Mouse (Mus musculus): ENCODE data around the gene Gm28042. TPM values are rescaled to one million over a fixed set of nuclear protein-coding genes. Genes with fewer than 3 reads are reported as not detected.

The Gm28042 gene
- polyA plus RNA-seq, 1 experiment: 5.3 TPM

DNA sequence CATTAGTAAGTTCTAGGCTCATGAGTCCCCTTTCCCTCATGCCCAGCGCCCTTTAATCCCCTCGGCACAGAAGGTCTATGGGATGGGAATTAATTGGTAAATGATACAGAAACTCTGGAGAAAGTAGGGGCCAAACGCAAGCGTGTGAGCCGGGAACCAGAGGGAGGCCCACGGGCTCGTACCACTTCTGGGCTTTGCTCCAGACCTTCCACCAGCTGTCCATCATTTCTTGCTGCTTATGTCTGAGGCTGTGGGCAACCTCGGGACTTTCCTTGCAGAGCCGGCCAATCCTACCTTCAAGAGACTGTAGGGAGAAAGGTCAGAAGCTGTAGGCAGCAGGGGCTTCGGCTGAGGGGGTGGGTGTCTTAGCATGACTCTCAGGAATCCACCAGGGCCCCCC lies 28.6 kb downstream of the Gm28042 start:
- DNase-seq (ENCODE audit: low read depth in 1 of 2, low spot score in 2 of 2): no peak
- WGBS: 83% methylated on average over 10 of the region's 10 CpGs
- Histone ChIP-seq H3K4me3 (ENCODE audit: extremely low read depth, insufficient read depth, insufficient read length) (no peak overlapping the region), H3K27ac (ENCODE audit: insufficient read depth, low read length) (no peak overlapping the region), H3K4me1 (ENCODE audit: control insufficient read depth, insufficient read depth, insufficient read length) (no peaks in the 10 kb centered on the region), H3K27me3 (ENCODE audit: control insufficient read depth, insufficient read depth, low read length) (no peaks in the 10 kb centered on the region), H3K36me3 (ENCODE audit: control insufficient read depth, insufficient read depth, low read length) (no peaks in the 10 kb centered on the region)
- TF ChIP-seq CTCF (IDR thresholded peaks at IDR 0.05; ENCODE audit: extremely low read depth, insufficient read depth, insufficient read length, insufficient replicate concordance): no peak
- no peak for TF ChIP-seq POLR2A (IDR thresholded peaks at IDR 0.05; ENCODE audit: low read depth, low read length)

DNA sequence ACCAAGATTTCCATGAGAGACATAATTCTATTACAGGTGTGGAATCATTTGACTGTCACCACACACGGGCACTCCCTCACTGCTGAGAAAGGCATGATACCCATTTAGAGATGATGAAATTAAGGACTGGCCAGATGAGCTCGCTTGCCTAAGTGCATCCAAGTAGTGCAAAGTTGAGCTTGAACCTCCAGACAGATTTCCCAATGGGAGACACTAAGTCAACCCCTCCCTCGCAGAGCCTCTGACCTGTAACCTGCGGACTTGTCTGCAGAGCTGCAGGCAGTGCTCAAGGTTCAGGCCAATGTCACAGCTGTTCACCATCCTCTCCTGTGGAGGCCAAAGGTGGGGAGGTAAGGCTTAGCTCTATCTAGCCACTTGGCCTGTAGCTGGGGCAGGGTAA lies 31.5 kb downstream of the Gm28042 start:
- Histone ChIP-seq H3K27ac (ENCODE audit: insufficient read depth, low read length) (no peak overlapping the region), H3K27me3 (ENCODE audit: control insufficient read depth, insufficient read depth, low read length) (no peaks in the 10 kb centered on the region), H3K4me1 (ENCODE audit: control insufficient read depth, insufficient read depth, insufficient read length) (no peaks in the 10 kb centered on the region), H3K36me3 (ENCODE audit: control insufficient read depth, insufficient read depth, low read length) (no peaks in the 10 kb centered on the region), H3K4me3 (ENCODE audit: extremely low read depth, insufficient read depth, insufficient read length) (no peak overlapping the region)
- no peak for TF ChIP-seq CTCF (IDR thresholded peaks at IDR 0.05; ENCODE audit: extremely low read depth, insufficient read depth, insufficient read length, insufficient replicate concordance)
- no peak for TF ChIP-seq POLR2A (IDR thresholded peaks at IDR 0.05; ENCODE audit: low read depth, low read length)
- WGBS: 87% methylated on average over 4 of the region's 4 CpGs
- no peak for DNase-seq (ENCODE audit: low read depth in 1 of 2, low spot score in 2 of 2)

DNA sequence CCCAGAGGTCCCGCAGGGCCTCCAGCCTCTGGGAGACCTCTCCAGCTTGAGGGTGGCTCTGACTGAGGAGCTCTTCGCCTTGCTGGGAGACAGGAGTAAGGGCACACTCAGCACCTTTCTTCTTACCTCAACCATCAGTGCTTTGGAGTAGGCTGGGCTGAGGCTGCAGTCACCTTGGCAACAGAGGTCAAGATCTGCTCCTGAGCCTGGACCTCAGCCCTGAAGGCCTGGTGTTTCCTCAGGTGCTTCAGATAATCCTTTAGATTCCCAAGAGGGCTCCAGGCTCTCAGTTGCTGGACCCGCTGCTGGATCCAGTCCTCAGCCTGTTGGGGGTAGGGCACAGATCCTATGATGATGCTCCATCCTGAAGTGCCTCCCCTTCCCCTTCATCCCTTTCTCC lies 32.2 kb downstream of the Gm28042 start:
- Histone ChIP-seq H3K36me3 (ENCODE audit: control insufficient read depth, insufficient read depth, low read length) (no peaks in the 10 kb centered on the region), H3K27me3 (ENCODE audit: control insufficient read depth, insufficient read depth, low read length) (no peaks in the 10 kb centered on the region), H3K4me3 (ENCODE audit: extremely low read depth, insufficient read depth, insufficient read length) (no peak overlapping the region), H3K4me1 (ENCODE audit: control insufficient read depth, insufficient read depth, insufficient read length) (no peaks in the 10 kb centered on the region), H3K27ac (ENCODE audit: insufficient read depth, low read length) (no peak overlapping the region)
- 89% methylated on average over 3 of the region's 3 CpGs for WGBS
- TF ChIP-seq CTCF (IDR thresholded peaks at IDR 0.05; ENCODE audit: extremely low read depth, insufficient read depth, insufficient read length, insufficient replicate concordance): no peak
- DNase-seq (ENCODE audit: low read depth in 1 of 2, low spot score in 2 of 2): no peak

DNA sequence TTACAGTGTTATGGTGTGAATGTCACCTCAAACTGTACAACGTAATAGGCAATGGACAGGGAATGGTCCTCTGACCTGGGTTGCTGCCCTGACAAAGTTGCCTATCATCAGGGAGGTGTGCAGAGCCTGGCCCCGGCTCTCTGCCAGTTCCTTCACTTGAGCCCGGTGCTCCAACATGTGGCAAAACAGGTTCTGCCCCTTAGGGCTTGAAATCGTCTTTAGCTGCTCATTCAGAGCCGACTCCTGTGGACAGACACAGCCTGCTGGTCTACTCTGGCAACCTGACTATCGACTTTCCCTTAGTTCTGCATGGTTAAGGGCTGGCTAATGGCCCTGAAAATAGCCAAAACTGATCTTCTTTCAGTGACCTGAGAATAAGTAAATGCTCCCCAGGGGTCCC lies 32.9 kb downstream of the Gm28042 start:
- 83% methylated on average over 6 of the region's 6 CpGs for WGBS
- Histone ChIP-seq H3K4me1 (ENCODE audit: control insufficient read depth, insufficient read depth, insufficient read length) (no peaks in the 10 kb centered on the region), H3K27me3 (ENCODE audit: control insufficient read depth, insufficient read depth, low read length) (no peaks in the 10 kb centered on the region), H3K36me3 (ENCODE audit: control insufficient read depth, insufficient read depth, low read length) (no peaks in the 10 kb centered on the region), H3K27ac (ENCODE audit: insufficient read depth, low read length) (no peak overlapping the region), H3K4me3 (ENCODE audit: extremely low read depth, insufficient read depth, insufficient read length) (no peak overlapping the region)
- TF ChIP-seq POLR2A (IDR thresholded peaks at IDR 0.05; ENCODE audit: low read depth, low read length) (no peak), CTCF (IDR thresholded peaks at IDR 0.05; ENCODE audit: extremely low read depth, insufficient read depth, insufficient read length, insufficient replicate concordance) (no peak)
- DNase-seq (ENCODE audit: low read depth in 1 of 2, low spot score in 2 of 2): no peak

DNA sequence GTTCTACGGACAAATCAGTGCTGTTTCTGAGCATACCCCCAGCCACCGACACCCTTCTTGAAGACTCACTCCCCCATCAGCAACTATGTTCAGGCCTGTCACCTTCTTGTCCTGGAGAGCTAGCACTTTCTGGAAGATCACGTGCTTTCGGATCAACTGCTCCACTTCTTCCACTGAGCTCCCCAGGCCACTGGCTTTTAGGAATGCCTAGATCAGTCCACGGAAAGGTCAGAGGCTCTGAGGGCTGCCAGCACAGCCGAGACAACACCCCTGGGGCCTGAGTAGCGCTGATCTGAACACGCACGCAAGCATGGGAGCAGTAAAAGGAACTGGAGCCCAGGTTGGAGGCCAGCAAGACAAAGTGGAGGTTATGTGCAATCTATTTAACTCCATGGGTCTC lies 33.4 kb downstream of the Gm28042 start:
- H3K27ac ChIP-seq (ENCODE audit: insufficient read depth, low read length): no peak overlapping the region
- no peaks in the 10 kb centered on the region for H3K4me1 ChIP-seq (ENCODE audit: control insufficient read depth, insufficient read depth, insufficient read length)
- TF ChIP-seq POLR2A (IDR thresholded peaks at IDR 0.05; ENCODE audit: low read depth, low read length) (no peak), CTCF (IDR thresholded peaks at IDR 0.05; ENCODE audit: extremely low read depth, insufficient read depth, insufficient read length, insufficient replicate concordance) (no peak)
- no peak overlapping the region for H3K4me3 ChIP-seq (ENCODE audit: extremely low read depth, insufficient read depth, insufficient read length)
- no peaks in the 10 kb centered on the region for H3K36me3 ChIP-seq (ENCODE audit: control insufficient read depth, insufficient read depth, low read length)
- WGBS: 93% methylated on average over 9 of the region's 9 CpGs
- DNase-seq (ENCODE audit: low read depth in 1 of 2, low spot score in 2 of 2): no peak
- no peaks in the 10 kb centered on the region for H3K27me3 ChIP-seq (ENCODE audit: control insufficient read depth, insufficient read depth, low read length)

DNA sequence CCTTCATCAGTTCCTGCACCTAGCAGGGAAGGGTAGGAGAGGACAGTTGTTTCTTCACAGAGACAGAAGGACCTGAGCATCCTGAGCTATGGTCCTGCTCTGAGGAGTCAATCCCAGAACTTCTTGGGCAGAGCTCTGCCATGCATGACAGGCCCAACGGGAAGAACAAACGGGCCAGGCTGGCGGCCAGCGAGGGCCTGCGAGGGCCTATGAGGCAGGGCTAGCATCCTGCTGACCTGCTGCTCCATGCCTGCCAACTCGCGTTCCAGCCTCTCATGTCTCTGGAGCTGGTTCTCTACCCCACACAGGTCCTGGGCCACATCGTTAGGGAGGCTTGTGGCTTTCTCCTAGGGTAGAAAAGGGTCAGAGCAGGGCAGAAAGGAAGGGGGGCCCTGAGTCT lies 35.0 kb downstream of the Gm28042 start:
- H3K27ac ChIP-seq (ENCODE audit: insufficient read depth, low read length): no peak overlapping the region
- 90% methylated on average over 8 of the region's 8 CpGs for WGBS
- no peaks in the 10 kb centered on the region for H3K4me1 ChIP-seq (ENCODE audit: control insufficient read depth, insufficient read depth, insufficient read length)
- H3K27me3 ChIP-seq (ENCODE audit: control insufficient read depth, insufficient read depth, low read length): no peaks in the 10 kb centered on the region
- H3K4me3 ChIP-seq (ENCODE audit: extremely low read depth, insufficient read depth, insufficient read length): no peak overlapping the region
- no peak for TF ChIP-seq POLR2A (IDR thresholded peaks at IDR 0.05; ENCODE audit: low read depth, low read length)
- no peak for TF ChIP-seq CTCF (IDR thresholded peaks at IDR 0.05; ENCODE audit: extremely low read depth, insufficient read depth, insufficient read length, insufficient replicate concordance)
- DNase-seq (ENCODE audit: low read depth in 1 of 2, low spot score in 2 of 2): no peak
- H3K36me3 ChIP-seq (ENCODE audit: control insufficient read depth, insufficient read depth, low read length): no peaks in the 10 kb centered on the region

DNA sequence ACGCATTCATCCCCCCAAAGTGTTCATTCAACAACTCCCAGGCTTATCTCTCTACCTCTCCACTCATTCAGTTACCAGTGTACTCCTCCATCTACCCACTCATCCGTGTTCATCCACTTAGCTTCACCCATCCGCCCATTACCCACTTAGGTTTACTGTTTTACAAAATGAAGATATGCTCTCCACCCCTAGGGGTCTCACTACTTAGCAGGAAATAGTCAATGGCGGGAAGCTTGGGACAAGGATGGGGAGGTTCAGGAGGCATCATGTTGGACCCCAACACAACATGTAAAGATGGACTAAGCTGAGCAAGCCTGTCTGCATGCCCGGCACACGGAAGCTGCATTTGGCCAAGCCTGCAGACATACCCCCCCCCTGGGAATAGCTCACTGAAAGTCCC lies 37.3 kb downstream of the Gm28042 start:
- no peak overlapping the region for H3K27ac ChIP-seq (ENCODE audit: insufficient read depth, low read length)
- no peak for TF ChIP-seq CTCF (IDR thresholded peaks at IDR 0.05; ENCODE audit: extremely low read depth, insufficient read depth, insufficient read length, insufficient replicate concordance)
- no peak for TF ChIP-seq POLR2A (IDR thresholded peaks at IDR 0.05; ENCODE audit: low read depth, low read length)
- DNase-seq (ENCODE audit: low read depth in 1 of 2, low spot score in 2 of 2): no peak
- no peaks in the 10 kb centered on the region for H3K27me3 ChIP-seq (ENCODE audit: control insufficient read depth, insufficient read depth, low read length)
- H3K36me3 ChIP-seq (ENCODE audit: control insufficient read depth, insufficient read depth, low read length): no peaks in the 10 kb centered on the region
- WGBS: 74% methylated on average over 6 of the region's 6 CpGs
- no peaks in the 10 kb centered on the region for H3K4me1 ChIP-seq (ENCODE audit: control insufficient read depth, insufficient read depth, insufficient read length)
- no peak overlapping the region for H3K4me3 ChIP-seq (ENCODE audit: extremely low read depth, insufficient read depth, insufficient read length)

Measured in spleen, adult 2 months (tissue).